Mouse (Mus musculus) thymus, adult 2 months (tissue): Measurements from ENCODE around the gene Gfer. TPM values are rescaled to one million over a fixed set of nuclear protein-coding genes. Genes with fewer than 3 reads are reported as not detected.

Source experiments
- DNase-seq: peaks from one replicate; pipeline ENCODE4 v3.0.0; 2021
- H3K27ac ChIP-seq: fragments of 200-500 bp; 2 replicates; pipeline ENCODE4 v1.5.1; 2012; ENCODE audit warnings: low read length, control low read depth; ENCODE audit not compliant: control insufficient read depth, insufficient read depth
- H3K27me3 ChIP-seq: fragments of 200-500 bp; 2 replicates; pipeline ENCODE4 v1.6.1; 2012; ENCODE audit warnings: mild to moderate bottlenecking, low read length, moderate library complexity, mixed read lengths; ENCODE audit not compliant: control insufficient read depth, insufficient read depth
- H3K36me3 ChIP-seq: fragments of 200-500 bp; 2 replicates; pipeline ENCODE4 v1.6.1; 2012; ENCODE audit warnings: mild to moderate bottlenecking, low read length, moderate library complexity; ENCODE audit not compliant: control insufficient read depth, insufficient read depth
- H3K4me1 ChIP-seq: fragments of 200-500 bp; replicated peaks from 2 replicates; pipeline ENCODE4 v1.6.1; 2012; ENCODE audit warnings: low read length; ENCODE audit not compliant: control insufficient read depth, insufficient read depth
- H3K4me3 ChIP-seq: fragments of 200-500 bp; 2 replicates; pipeline ENCODE4 v1.5.1; 2012; ENCODE audit warnings: mild to moderate bottlenecking, low read length, control low read depth, moderate library complexity; ENCODE audit not compliant: control insufficient read depth, insufficient read depth
- CTCF ChIP-seq: fragments of 200-500 bp; IDR thresholded peaks from 2 replicates; pipeline ENCODE4 v1.5.1; 2012; ENCODE audit warnings: mild to moderate bottlenecking, control low read depth, low read length, moderate library complexity, borderline replicate concordance; ENCODE audit not compliant: control insufficient read depth, poor library complexity, insufficient read depth; ENCODE audit errors: extremely low read depth
- POLR2A ChIP-seq: fragments of 200-500 bp; IDR thresholded peaks from 2 replicates; pipeline ENCODE4 v1.6.1; 2012; ENCODE audit warnings: mild to moderate bottlenecking, low read length, control low read depth, moderate library complexity; ENCODE audit not compliant: control insufficient read depth, poor library complexity, insufficient read depth; ENCODE audit errors: extremely low read depth
- WGBS: fragments of 180-500 bp; shearing (Covaris S2); methylation state at CpG from one replicate; pipeline ENCODE4 v1.1.7; 2018; 5-methylcytosine and 5-hydroxymethylcytosine counted together
- polyA plus RNA-seq: library from polyadenylated mRNA; depleted of rRNA; stranded (reverse); fragments of >200 nt; gene quantifications from 2 replicates; pipeline ENCODE4 v1.2.3, GENCODE M21; 2012

Gene Gfer
- polyA plus RNA-seq, 1 experiment, result 24.3 TPM

GRCm38 (mm10) chr17:24705821-24706220, 9.9 kb upstream of the Gfer start:
- no peak overlapping the region for H3K4me3 ChIP-seq
- H3K36me3 ChIP-seq, result peaks cover 12% of the 10 kb centered on the region
- WGBS, result 97% methylated on average over 3 of the region's 3 CpGs
- no peak for DNase-seq
- TF ChIP-seq POLR2A, result no peak
- no peak for TF ChIP-seq CTCF
- no peaks in the 10 kb centered on the region for H3K27me3 ChIP-seq
- no peak overlapping the region for H3K27ac ChIP-seq
- H3K4me1 ChIP-seq, result no peaks in the 10 kb centered on the region

GRCm38 (mm10) chr17:24701251-24701650, 5.3 kb upstream of the Gfer start:
- Histone ChIP-seq H3K36me3 (peaks cover 12% of the 10 kb centered on the region), H3K27me3 (no peaks in the 10 kb centered on the region), H3K4me3 (no peak overlapping the region), H3K4me1 (peaks cover 14% of the 10 kb centered on the region), H3K27ac (no peak overlapping the region)
- 97% methylated on average over 9 of the region's 9 CpGs for WGBS
- DNase-seq, result no peak
- TF ChIP-seq CTCF (no peak), POLR2A (no peak)

DNA sequence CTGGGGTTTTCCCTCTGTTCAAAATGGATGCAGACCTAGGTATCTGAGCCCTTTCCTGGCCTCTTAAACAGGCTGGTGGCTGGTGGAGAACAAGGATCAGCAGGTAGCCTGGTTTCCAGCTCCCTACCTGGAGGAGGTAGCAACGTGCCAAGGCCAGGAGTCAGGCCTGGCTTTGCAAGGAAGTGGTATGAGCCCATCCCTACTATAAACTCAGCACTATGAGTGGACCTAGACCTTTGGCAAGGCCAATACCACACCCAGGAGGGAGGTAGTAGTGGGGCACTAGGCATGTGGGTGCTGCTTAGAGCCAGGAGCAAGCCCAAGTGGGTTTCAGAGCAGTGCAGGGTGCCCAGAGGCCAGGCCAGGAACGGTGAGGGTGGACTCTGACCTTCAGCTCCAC, 3.5 kb upstream of the Gfer start:
- Histone ChIP-seq H3K27ac (no peak overlapping the region), H3K4me3 (no peak overlapping the region), H3K36me3 (peaks cover 12% of the 10 kb centered on the region), H3K4me1 (peaks cover 17% of the 10 kb centered on the region), H3K27me3 (no peaks in the 10 kb centered on the region)
- WGBS, result 92% methylated on average over 2 of the region's 2 CpGs
- no peak for DNase-seq
- no peak for TF ChIP-seq POLR2A

DNA sequence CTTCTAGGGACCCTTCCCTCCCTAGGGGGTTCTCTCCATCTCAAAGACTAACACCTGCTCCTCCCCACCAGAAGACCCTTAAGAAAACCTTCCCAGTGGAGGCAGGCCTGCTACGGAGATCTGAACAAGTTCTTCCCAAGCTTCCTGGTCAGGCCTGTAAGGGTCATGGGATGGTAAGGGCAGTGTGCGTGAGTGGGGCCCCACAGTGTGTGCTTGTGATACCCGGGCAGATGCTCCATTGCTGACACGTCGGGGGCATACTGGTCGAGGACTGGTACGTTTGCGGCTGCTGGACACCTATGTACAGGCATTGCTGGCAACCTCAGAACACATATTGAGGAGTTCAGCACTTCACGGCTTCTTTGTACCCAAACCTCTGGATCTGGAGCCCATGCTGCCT, 2.8 kb upstream of the Gfer start:
- WGBS, result 95% methylated on average over 9 of the region's 9 CpGs
- Histone ChIP-seq H3K4me1 (peaks cover 17% of the 10 kb centered on the region), H3K36me3 (peaks cover 8% of the 10 kb centered on the region; the same call in 1 of the 2 replicates), H3K4me3 (no peak overlapping the region), H3K27me3 (no peaks in the 10 kb centered on the region), H3K27ac (no peak overlapping the region)
- no peak for DNase-seq
- no peak for TF ChIP-seq CTCF
- TF ChIP-seq POLR2A, result no peak

DNA sequence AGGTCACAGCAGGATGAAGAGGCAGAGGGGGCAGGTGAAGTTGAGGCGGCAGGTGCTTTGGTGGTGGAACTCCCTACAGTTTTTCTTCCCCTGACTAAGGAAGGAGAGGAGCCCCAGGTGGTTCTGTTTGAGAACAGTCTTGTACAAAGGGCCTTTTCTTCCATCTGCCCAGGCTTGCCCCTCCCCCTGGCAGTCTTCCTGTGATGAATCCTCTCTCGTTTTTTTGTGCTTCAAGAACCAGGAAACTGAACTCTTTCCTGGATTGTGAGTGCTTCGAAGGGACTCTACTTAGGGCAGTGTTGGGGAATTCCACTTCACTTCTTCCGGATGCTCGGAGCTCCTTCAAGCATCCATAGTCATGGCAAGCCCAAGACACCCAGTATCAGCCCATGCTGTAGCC, 2.0 kb upstream of the Gfer start:
- WGBS, result 36% methylated on average over 5 of the region's 5 CpGs
- H3K27ac ChIP-seq, result peak overlapping the region; percentile 40

GRCm38 (mm10) chr17:24695326-24696010, 488 bp downstream of the Gfer start:
- no peak for DNase-seq
- Histone ChIP-seq H3K27ac (no peak overlapping the region), H3K27me3 (0 out of 2 replicates have a peak, but pooled peaks cover 2% of the 10 kb centered on the region), H3K36me3 (no peaks in the 10 kb centered on the region), H3K4me1 (peaks cover 17% of the 10 kb centered on the region), H3K4me3 (peak overlapping the region; percentile 71)
- 21% methylated on average over 51 of the region's 51 CpGs for WGBS
- no peak for TF ChIP-seq CTCF
- TF ChIP-seq POLR2A, result no peak

More for the DNA sequence above, 2.0 kb upstream of the Gfer start:
- Histone ChIP-seq H3K4me1 (peaks cover 17% of the 10 kb centered on the region), H3K36me3 (0 out of 2 replicates have a peak, but pooled peaks cover 8% of the 10 kb centered on the region), H3K27me3 (no peaks in the 10 kb centered on the region), H3K4me3 (no peak overlapping the region)
- no peak for TF ChIP-seq POLR2A
- no peak for TF ChIP-seq CTCF
- DNase-seq, result no peak

DNA sequence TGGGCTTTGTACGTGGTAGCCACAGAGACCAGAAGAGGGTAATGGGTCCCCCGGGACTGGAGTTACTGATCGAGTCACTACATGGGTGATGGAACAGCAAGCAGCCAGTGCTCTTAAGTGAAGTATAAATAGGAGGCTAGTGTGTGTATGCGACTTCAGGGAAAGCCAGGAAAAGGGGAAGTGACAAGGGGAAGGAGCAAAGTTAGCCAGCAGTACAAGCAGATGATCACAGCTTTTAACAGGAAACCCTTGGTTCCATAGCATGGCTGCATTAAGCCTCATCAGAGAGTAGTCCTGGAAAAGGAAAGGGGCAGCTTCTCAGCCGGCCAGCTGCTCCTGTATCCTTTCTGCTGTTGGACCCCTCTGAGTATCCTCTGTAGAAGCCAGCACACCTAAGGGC, 3.6 kb downstream of the Gfer start:
- 81% methylated on average over 5 of the region's 5 CpGs for WGBS
- Histone ChIP-seq H3K27me3 (peaks cover 15% of the 10 kb centered on the region), H3K36me3 (no peaks in the 10 kb centered on the region), H3K27ac (no peak overlapping the region), H3K4me1 (peaks cover 17% of the 10 kb centered on the region), H3K4me3 (no peak overlapping the region)
- no peak for TF ChIP-seq CTCF
- no peak for DNase-seq
